Mouse (Mus musculus) bone marrow macrophage, adult 2 months (primary cell): ENCODE data around the gene Sec1. TPM values are rescaled to one million over a fixed set of nuclear protein-coding genes. Genes with fewer than 3 reads are reported as not detected.

ENCODE experiments used
- H3K27ac ChIP-seq: 2 replicates; pipeline ENCODE4 v1.5.1; 2012; ENCODE audit warnings: low read depth, low read length; ENCODE audit not compliant: insufficient read depth
- H3K4me1 ChIP-seq: 2 replicates; pipeline ENCODE4 v1.6.1; 2012; ENCODE audit warnings: low read length; ENCODE audit not compliant: control insufficient read depth, insufficient read depth
- H3K4me3 ChIP-seq: 2 replicates; pipeline ENCODE4 v1.5.1; 2012; ENCODE audit warnings: mild to moderate bottlenecking, low read length, moderate library complexity; ENCODE audit not compliant: insufficient read depth
- CTCF ChIP-seq: IDR thresholded peaks from 2 replicates; pipeline ENCODE4 v1.5.1; 2012; ENCODE audit warnings: low read depth, mild to moderate bottlenecking, low read length, moderate library complexity
- POLR2A ChIP-seq: IDR thresholded peaks from 2 replicates; pipeline ENCODE4 v1.6.1; 2012; ENCODE audit warnings: mild to moderate bottlenecking, low read depth, low read length, borderline replicate concordance
- polyA plus RNA-seq: library from polyadenylated mRNA; stranded (reverse); fragments of >200 nt; gene quantifications from 2 replicates; pipeline ENCODE4 v1.2.4, GENCODE M21; 2012; ENCODE audit not compliant: missing spikeins, insufficient read depth, insufficient read length

Sec1 gene
- polyA plus RNA-seq, 1 experiment: not detected

DNA sequence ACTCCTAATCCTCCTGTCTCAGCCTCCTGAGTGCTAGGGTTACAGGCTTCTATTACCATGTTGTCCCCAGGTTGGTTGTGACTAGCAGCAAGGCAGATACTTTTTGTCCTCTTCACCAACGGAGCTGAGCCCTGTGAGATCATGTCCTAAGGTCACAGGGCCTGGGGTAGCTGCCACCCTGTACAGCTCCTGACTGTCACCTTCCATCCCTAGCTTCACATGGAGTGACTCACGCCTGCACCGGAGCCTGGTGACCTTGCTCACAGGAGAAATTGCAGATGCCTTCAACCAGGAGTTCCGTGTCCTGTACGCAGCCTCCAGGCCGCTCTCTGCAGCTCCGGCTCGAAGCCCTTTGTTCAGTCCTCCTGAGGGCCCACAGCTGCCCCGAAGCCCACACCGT lies 32.2 kb upstream of the Sec1 start:
- no peak overlapping the region for H3K4me3 ChIP-seq
- no peak overlapping the region for H3K27ac ChIP-seq
- H3K4me1 ChIP-seq: no peaks in the 10 kb centered on the region
- TF ChIP-seq CTCF (no peak), POLR2A (no peak)

DNA sequence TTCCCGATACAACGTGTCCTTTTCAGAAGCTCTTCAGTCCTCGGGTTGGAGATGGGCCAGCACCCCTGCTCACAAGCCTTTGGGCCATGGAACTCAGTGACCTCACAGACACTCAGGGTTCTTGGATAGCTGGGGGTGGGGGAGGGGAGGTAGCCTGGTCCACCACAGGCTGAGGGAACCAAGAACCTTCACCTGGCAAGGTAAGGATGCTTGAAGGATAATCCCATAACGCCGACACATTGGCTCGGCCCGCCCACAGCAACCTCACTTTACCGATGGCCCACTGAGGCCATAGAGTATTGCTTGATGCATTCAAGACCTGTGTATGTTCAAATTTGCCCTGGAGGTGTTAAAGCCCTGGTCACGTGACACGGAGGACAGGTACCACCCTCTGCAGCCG lies 31.5 kb upstream of the Sec1 start, which contains the start of gene Spaca4:
Spaca4 (minus strand) TSS at position 101 of the 400 bp plus-strand sequence.
- Histone ChIP-seq H3K4me1 (no peaks in the 10 kb centered on the region), H3K27ac (no peak within 1 kb of the TSS), H3K4me3 (no peak within 1 kb of the TSS)
- TF ChIP-seq POLR2A (no peak), CTCF (no peak)

DNA sequence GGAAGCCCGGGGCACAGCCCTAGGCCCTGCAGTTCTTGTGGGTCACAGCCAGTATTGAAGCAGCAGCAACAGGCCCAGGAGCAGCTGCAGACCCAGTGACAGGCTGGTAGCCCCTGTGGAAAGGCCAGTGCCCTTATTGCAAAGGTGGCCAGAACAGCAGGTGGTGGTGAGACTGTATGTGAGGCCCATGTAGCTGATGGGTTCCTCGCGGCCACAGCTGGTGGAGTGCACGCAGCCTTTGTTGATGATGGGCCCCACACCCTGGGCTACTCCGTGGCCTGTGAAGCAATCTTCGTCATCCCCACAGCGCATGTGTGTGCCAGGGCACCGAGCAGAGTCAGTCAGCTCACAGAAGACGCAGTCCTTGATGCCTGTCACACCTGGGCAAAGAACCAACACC lies 30.9 kb upstream of the Sec1 start:
- Histone ChIP-seq H3K27ac (no peak overlapping the region), H3K4me1 (no peaks in the 10 kb centered on the region), H3K4me3 (no peak overlapping the region)
- no peak for TF ChIP-seq POLR2A
- no peak for TF ChIP-seq CTCF

DNA sequence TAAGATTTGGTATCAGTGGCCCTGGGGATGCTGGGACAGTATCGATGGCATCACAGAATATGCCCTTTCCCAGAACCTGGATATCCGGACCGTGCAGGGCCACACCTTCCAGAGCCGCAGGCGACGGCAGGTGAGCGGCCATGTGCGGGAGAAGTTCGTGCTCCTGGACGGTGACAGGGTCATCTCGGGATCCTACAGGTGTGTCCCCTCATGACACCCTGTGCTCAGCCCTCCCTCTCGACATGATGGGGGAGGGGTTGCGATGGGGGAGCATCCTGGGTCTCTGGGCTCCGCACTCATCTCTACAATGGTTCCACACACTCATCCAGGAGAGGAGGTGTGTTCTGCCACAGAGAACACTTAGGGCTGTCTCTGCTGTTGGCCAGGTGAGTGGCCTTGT lies 29.6 kb upstream of the Sec1 start:
- TF ChIP-seq POLR2A: no peak
- no peak for TF ChIP-seq CTCF
- Histone ChIP-seq H3K4me3 (no peak overlapping the region), H3K27ac (no peak overlapping the region), H3K4me1 (peaks cover 3% of the 10 kb centered on the region; the same call in 1 of the 2 replicates)

DNA sequence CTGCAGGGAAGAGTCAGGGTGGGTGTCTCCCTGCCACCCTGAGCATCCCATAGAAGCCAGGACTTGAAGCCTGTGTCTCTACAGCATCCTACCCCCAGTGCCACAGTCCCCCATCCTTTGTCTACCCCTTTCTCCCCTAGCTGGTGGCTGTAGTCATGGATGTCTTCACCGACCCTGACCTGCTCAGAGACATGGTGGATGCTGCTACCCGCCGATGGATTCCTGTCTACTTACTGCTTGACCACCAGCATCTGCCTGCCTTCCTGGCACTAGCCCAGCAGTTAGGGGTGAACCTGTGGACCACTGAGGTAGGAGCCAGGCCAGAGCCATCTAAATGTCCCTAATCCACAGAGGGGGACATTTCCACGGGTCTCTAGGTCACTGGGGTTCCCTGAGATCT lies 29.1 kb upstream of the Sec1 start:
- H3K4me1 ChIP-seq: peaks cover 3% of the 10 kb centered on the region; the same call in 1 of the 2 replicates
- H3K27ac ChIP-seq: no peak overlapping the region
- H3K4me3 ChIP-seq: no peak overlapping the region
- TF ChIP-seq POLR2A (no peak), CTCF (no peak)

DNA sequence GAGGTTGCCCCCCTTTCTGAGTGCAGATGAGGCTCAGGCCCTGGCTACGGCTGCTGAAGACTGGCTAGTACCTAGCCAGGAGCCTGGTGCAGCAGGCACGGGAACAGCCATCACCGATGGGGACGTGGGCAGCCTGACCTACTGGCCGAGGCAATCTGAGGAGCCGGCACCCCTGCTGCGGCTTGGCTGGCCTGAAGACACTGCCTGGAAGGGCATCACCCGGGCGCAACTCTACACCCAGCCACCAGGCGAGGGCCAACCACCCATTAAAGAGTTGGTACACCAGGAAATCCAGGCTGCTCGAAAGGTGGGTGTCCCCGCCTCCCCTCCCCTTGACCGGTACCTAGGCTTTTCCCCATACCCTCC lies 28.1 kb upstream of the Sec1 start:
- no peak overlapping the region for H3K4me3 ChIP-seq
- peaks cover 3% of the 10 kb centered on the region; the same call in 1 of the 2 replicates for H3K4me1 ChIP-seq
- H3K27ac ChIP-seq: no peak overlapping the region
- TF ChIP-seq CTCF (no peak), POLR2A (no peak)

DNA sequence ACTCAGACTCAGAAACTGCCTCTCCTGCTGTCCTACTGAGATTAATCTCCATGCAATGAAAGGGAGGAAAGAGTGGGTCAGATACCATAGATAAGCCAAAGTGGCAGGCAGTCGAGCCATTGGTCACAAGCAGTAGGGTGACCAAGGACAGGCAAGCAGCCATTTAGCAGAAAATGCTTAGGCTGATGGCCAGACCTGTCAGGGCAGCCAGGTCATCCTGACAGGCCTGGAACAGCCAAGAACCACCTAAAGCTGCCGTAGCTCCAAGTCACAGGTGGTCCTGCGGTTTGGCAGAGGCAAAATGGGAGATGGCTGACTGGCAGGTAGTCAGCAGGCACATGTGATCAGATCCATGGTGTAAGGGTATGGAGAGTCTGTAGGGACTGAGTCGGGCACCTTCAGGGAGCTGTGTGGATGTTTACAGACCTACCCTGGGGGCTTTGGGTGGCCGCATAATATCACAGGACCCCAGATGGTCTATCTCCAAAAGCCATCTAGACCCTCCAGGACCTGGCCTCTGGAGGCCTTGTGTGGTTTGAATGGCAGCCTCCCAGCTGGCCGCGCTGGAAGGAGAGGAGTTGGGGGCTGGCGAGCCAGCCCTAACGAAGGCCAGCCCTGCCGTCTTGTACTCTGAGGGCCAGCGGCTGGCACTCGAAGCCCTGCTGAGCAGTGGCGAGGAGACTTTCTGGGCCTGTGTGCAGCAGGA lies 27.6 kb upstream of the Sec1 start:
- H3K4me1 ChIP-seq: peaks cover 3% of the 10 kb centered on the region; the same call in 1 of the 2 replicates
- H3K27ac ChIP-seq: no peak overlapping the region
- no peak for TF ChIP-seq CTCF
- TF ChIP-seq POLR2A: no peak
- no peak overlapping the region for H3K4me3 ChIP-seq

DNA sequence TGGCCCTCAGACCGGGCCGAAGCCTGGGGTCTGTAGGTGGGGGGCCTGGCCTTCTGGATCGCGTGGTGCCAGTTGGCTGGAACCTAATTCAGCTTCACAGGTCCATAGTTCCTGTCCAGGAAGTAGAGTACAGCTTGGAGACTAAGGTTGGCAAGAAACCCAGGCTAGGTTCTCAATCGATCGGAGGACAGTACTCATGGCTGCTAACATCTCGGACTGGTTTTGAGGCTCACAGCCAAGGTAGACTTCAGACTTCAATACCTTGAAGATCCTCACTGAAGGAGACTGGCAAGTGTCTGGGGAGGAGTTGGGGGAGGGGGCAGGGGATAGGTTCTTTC lies 27.0 kb upstream of the Sec1 start:
- TF ChIP-seq POLR2A (no peak), CTCF (no peak)
- no peak overlapping the region for H3K27ac ChIP-seq
- peaks cover 3% of the 10 kb centered on the region; the same call in 1 of the 2 replicates for H3K4me1 ChIP-seq
- H3K4me3 ChIP-seq: no peak overlapping the region

DNA sequence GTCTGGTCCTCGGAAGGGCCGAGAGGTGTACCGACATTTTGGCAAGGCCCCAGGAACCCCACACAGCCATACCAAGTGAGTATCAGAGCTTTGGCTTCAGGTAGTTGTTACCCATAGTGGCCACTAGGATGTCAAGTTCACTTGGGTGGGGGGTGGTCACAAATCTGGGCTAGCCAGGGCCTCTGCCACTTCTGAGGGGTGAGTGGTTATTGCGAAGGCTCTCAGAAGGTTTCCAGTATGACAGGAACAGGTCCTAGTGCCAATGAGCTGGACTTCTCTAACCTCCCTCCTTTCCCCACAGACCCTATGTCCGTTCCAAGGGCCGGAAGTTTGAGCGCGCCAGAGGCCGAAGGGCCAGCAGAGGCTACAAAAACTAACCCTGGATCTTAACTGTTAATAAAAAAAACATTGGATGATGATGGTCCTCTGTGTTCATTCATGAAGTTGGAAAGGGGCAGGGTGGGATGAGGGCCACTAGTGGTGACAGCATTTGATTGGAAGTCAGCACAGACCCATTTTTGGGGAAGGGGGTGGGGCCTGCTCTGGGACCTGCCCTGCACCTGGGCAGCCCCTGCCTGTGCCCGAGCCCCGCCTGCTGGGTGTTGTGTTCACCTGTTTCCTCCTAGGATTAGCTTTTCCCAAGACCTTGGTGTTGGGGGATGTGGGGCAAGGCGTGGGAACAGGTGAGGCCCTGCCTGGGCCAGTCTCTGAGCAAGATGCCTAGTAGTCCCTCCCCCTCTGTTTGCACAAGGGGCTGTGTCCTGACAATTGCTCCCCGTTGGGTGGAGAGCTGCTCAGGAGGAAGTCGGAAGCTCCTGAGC lies 26.4 kb upstream of the Sec1 start, which contains the start of gene Fam83e:
Fam83e (plus strand) TSS at position 800 of the 821 bp plus-strand sequence.
- Histone ChIP-seq H3K4me1 (peaks cover 3% of the 10 kb centered on the region; the same call in 1 of the 2 replicates), H3K27ac (no peak within 1 kb of the TSS), H3K4me3 (no peak within 1 kb of the TSS)
- TF ChIP-seq CTCF: no peak
- TF ChIP-seq POLR2A: no peak
